Mouse (Mus musculus) liver, adult 2 months (tissue): ENCODE results near the gene Dnah8. TPM values are rescaled to one million over a fixed set of nuclear protein-coding genes. Genes with fewer than 3 reads are reported as not detected.

Experiments used
- DNase-seq: peaks from one replicate; pipeline ENCODE4 v3.0.0-alpha.2; 2011; ENCODE audit warnings: low read depth, low spot score; ENCODE audit errors: extremely low read depth
- H3K27ac ChIP-seq: fragments of 200-500 bp; replicated peaks from 2 replicates; pipeline ENCODE4 v1.5.1; 2012; ENCODE audit warnings: low read depth, mild to moderate bottlenecking, control low read depth, inconsistent platforms, low read length; ENCODE audit not compliant: insufficient read depth
- H3K27me3 ChIP-seq: fragments of 200-500 bp; 2 replicates; pipeline ENCODE4 v1.6.1; 2012; ENCODE audit warnings: mild to moderate bottlenecking, moderate library complexity, low read length, inconsistent platforms; ENCODE audit not compliant: control insufficient read depth, insufficient read depth
- H3K36me3 ChIP-seq: fragments of 200-500 bp; 2 replicates; pipeline ENCODE4 v1.6.1; 2012; ENCODE audit warnings: low read length, inconsistent platforms; ENCODE audit not compliant: control insufficient read depth, insufficient read depth
- H3K4me1 ChIP-seq: fragments of 200-500 bp; 2 replicates; pipeline ENCODE4 v1.6.1; 2011; ENCODE audit warnings: low read length; ENCODE audit not compliant: control insufficient read depth, insufficient read depth
- H3K4me3 ChIP-seq: fragments of 200-500 bp; 2 replicates; pipeline ENCODE4 v1.5.1; 2011; ENCODE audit warnings: low read depth, mild to moderate bottlenecking, control low read depth, low read length, moderate library complexity; ENCODE audit not compliant: insufficient read depth
- H3K79me2 ChIP-seq: fragments of 200-500 bp; 2 replicates; pipeline ENCODE4 v1.6.1; 2012; ENCODE audit warnings: inconsistent platforms, mild to moderate bottlenecking, low read length, moderate library complexity; ENCODE audit not compliant: control insufficient read depth, insufficient read depth
- H3K9ac ChIP-seq: fragments of 200-500 bp; 2 replicates; pipeline ENCODE4 v1.6.1; 2012; ENCODE audit warnings: low read depth, mild to moderate bottlenecking, control low read depth, inconsistent platforms, low read length
- CTCF ChIP-seq: fragments of 200-500 bp; IDR thresholded peaks from 2 replicates; pipeline ENCODE4 v1.5.1; 2011; ENCODE audit warnings: low read depth, low read length, control low read depth
- POLR2A ChIP-seq: fragments of 200-500 bp; IDR thresholded peaks from 2 replicates; pipeline ENCODE4 v1.6.1; 2011; ENCODE audit warnings: low read length, control low read depth; ENCODE audit not compliant: insufficient read depth; ENCODE audit errors: extremely low read depth
- WGBS: fragments of 180-500 bp; shearing (Covaris S2); methylation state at CpG from one replicate; pipeline ENCODE4 v1.1.7; 2018; 5-methylcytosine and 5-hydroxymethylcytosine counted together
- polyA plus RNA-seq: library from polyadenylated mRNA; depleted of rRNA; stranded (reverse); fragments of >200 nt; gene quantifications from 2 replicates; pipeline ENCODE4 v1.2.3, GENCODE M21; 2012
- total RNA-seq: library from RNA; depleted of rRNA; stranded (reverse); fragments of >200 nt; gene quantifications from 2 replicates; pipeline ENCODE4 v1.2.3, GENCODE M21; 2014

Gene Dnah8
- total and polyA plus RNA-seq, 2 experiments = 0.18 to 0.20 TPM

DNA sequence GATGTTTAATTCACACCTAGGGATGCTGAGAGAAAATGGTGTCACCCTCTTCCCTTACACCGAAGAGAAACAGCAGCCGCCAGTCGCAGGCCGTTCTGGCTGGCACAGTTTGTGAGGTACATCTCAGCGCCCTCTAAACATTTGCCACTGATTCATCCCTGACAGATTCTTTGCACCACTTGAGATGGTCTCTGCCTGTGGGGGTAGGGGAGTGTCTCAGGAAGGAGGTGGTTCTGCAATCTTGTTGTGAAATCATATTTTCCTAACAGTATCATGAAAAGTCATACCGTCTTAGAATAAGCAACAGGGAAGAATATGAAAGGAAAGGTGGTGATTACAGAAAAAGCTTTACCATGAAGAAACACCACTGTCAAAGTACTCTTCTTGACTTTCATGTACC, 224.7 kb downstream of the Dnah8 start:
- Histone ChIP-seq H3K27me3 (no peaks in the 10 kb centered on the region), H3K4me3 (no peak overlapping the region), H3K79me2 (no peaks in the 10 kb centered on the region), H3K36me3 (no peaks in the 10 kb centered on the region), H3K4me1 (no peaks in the 10 kb centered on the region), H3K27ac (no peak overlapping the region), H3K9ac (no peak overlapping the region)
- TF ChIP-seq CTCF (no peak), POLR2A (no peak)
- no peak for DNase-seq
- WGBS = 89% methylated on average over 6 of the region's 6 CpGs

DNA sequence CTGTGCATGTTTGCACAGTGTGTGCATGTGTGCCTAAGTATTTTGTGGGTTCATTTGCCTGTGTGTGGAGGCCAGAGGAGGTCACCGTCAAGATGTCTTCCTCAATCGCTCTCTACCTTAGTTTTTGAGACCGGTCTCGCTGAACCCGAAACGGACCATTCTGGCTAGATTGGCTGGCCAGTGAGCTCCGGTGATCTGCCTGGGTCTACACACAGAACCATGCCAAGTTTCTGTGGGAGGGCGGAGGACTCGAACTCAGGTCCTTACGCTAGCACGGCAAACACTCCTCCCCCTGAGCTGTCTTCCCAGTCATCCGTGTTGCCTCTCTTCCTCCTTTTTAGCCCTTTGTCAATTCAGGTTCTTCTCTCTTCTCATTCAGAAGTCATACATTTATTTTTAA, 225.7 kb downstream of the Dnah8 start:
- no peak for DNase-seq
- Histone ChIP-seq H3K36me3 (no peaks in the 10 kb centered on the region), H3K79me2 (no peaks in the 10 kb centered on the region), H3K4me3 (no peak overlapping the region), H3K27ac (no peak overlapping the region), H3K9ac (no peak overlapping the region), H3K4me1 (no peaks in the 10 kb centered on the region), H3K27me3 (no peaks in the 10 kb centered on the region)
- no peak for TF ChIP-seq POLR2A
- no peak for TF ChIP-seq CTCF
- 93% methylated on average over 12 of the region's 12 CpGs for WGBS

DNA sequence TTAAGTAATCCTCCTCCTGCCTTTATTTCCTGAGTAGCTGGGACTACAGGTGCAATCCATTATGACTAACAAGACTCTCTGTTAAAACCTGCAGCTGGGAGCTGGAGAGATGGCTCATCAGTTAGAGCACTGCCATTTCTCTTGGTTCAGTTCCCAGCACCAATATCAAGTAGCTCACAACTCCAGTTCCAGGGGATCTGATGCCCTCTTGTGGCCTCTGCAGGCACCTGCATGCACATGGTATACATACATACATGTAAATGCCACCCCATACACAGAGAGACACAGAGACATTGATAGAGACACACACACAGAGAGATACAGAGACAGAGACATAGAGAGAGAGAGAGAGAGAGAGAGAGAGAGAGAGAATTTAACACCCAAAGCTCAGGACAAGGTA, 228.2 kb downstream of the Dnah8 start:
- Histone ChIP-seq H3K4me3 (no peak overlapping the region), H3K9ac (no peak overlapping the region), H3K27ac (no peak overlapping the region), H3K27me3 (no peaks in the 10 kb centered on the region), H3K4me1 (no peaks in the 10 kb centered on the region), H3K36me3 (no peaks in the 10 kb centered on the region), H3K79me2 (no peaks in the 10 kb centered on the region)
- no peak for DNase-seq
- TF ChIP-seq CTCF = no peak
- no peak for TF ChIP-seq POLR2A

DNA sequence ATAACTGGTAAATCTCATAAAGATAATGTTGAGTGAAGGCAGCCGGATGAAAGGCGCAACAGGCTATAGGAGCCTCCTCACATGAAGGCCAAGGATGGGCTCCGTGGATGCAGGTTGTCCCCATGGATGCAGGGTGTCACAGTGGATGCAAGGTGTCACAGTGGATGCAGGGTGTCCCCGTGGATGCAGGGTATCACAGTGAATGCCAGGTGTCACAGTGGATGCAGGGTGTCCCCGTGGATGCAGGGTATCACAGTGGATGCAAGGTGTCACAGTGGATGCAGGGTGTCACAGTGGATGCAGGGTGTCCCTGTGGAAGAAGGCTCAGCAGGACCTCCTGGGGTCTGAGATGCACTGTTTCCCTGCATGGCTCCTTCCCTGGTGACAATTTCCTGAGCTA, 233.2 kb downstream of the Dnah8 start:
- H3K79me2 ChIP-seq = no peaks in the 10 kb centered on the region
- no peak for DNase-seq
- WGBS = 85% methylated on average over 5 of the region's 5 CpGs

DNA sequence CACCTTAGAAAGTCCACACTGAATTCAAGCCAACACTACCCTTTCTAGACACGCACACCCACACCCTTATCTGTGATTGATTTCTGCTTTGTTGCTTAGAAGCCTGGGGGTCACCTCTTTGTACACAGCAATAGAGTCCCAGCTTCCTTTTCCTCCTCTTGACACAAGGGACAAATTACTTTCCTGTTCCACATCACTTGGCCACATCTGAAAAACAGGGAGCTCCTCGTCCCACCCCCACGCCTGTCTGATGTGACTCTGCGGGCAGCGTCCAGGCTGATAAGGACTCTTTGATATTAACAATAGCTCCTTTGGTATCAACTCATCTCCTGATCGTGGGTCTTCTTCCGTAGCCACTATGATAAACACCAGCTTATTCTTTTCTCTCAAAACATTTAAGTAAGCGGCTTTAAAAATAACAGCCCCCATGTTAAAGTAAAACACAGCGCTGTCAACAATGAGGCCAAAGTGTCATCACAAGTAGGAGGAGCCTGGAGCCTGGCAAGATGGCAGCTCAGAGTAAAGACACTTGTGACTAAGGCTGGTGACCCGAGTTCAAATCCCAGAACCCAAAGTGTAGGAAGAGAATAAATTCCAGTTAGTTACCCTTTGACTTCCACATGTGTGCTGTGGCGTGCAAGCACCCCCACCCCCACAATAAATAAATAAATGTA, 234.6 kb downstream of the Dnah8 start:
- no peak overlapping the region for H3K27ac ChIP-seq
- TF ChIP-seq CTCF (no peak), POLR2A (no peak)
- H3K36me3 ChIP-seq = no peaks in the 10 kb centered on the region
- peaks cover 2% of the 10 kb centered on the region; the same call in 1 of the 2 replicates for H3K4me1 ChIP-seq
- WGBS = 53% methylated on average over 11 of the region's 11 CpGs
- no peak overlapping the region for H3K4me3 ChIP-seq
- no peaks in the 10 kb centered on the region for H3K79me2 ChIP-seq
- H3K27me3 ChIP-seq = no peaks in the 10 kb centered on the region
- H3K9ac ChIP-seq = no peak overlapping the region
- DNase-seq = peak; percentile 6

More for the DNA sequence above, 233.2 kb downstream of the Dnah8 start:
- no peak for TF ChIP-seq CTCF
- TF ChIP-seq POLR2A = no peak
- Histone ChIP-seq H3K4me3 (no peak overlapping the region), H3K27me3 (no peaks in the 10 kb centered on the region), H3K4me1 (peaks cover 2% of the 10 kb centered on the region; the same call in 1 of the 2 replicates), H3K9ac (no peak overlapping the region), H3K36me3 (no peaks in the 10 kb centered on the region), H3K27ac (no peak overlapping the region)

DNA sequence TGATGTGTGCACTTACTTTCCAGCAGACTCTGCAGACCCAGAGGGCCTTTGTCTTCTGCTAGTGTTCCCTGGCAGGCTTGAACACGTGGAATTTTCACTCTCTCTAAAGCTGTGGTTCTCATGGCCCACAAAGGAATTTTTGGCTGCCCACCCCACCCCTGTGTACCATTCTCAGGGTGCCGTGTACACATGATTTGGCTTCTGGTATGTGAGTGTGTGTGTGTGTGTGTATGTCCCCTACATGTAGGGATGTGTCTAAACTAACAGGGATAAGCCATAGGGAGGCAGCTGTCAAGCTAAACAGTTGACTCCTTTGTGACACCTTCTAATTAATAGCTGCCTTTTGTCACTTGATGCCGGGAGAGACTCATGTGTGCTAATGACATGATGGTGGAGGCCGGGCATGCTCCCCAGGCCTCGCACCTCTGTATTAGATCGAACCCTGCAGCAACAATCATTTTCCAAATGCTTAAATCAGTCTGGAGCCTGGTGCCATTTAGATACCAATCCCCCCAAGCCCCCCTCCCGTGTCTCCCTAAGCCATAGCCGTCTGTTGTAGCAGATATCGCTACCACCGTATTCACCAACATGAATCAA, 235.9 kb downstream of the Dnah8 start:
- H3K9ac ChIP-seq = no peak overlapping the region
- peaks cover 2% of the 10 kb centered on the region; the same call in 1 of the 2 replicates for H3K4me1 ChIP-seq
- no peaks in the 10 kb centered on the region for H3K27me3 ChIP-seq
- no peaks in the 10 kb centered on the region for H3K79me2 ChIP-seq
- no peak overlapping the region for H3K27ac ChIP-seq
- H3K4me3 ChIP-seq = no peak overlapping the region
- DNase-seq = no peak
- WGBS = 89% methylated on average over 10 of the region's 10 CpGs
- TF ChIP-seq POLR2A = no peak
- no peak for TF ChIP-seq CTCF
- H3K36me3 ChIP-seq = no peaks in the 10 kb centered on the region
